Mouse (Mus musculus) left cerebral cortex, postnatal 36 days (tissue): ENCODE data around the gene Rnf103. TPM values are rescaled to one million over a fixed set of nuclear protein-coding genes. Genes with fewer than 3 reads are reported as not detected.

ENCODE experiments used
- DNase-seq, 2 experiments: peaks; one replicate each; pipeline ENCODE4 v3.0.0; 2021 to 2022; ENCODE audit warnings: low spot score in 2 of 2, mixed read lengths in 1 of 2
- intact Hi-C: fragments of 180-260 bp; cut with DNase I; formaldehyde crosslinking; loops from one replicate; pipeline ENCODE4 v1.15.1; 2025
- total RNA-seq, 2 experiments: library from RNA; stranded (reverse); gene quantifications; 2 replicates each; pipeline ENCODE4 v1.2.3; 2021

Gene Rnf103
- total RNA-seq, 2 experiments from 2014 or later = 51.0 to 51.4 TPM

- intact Hi-C loops = no loop called here
- no peak for DNase-seq
Measured at GRCm38 (mm10) chr6:71486867-71487266, 6.8 kb upstream of the Rnf103 start.

- intact Hi-C loops = no loop called here
- no peak for DNase-seq
Measured at GRCm38 (mm10) chr6:71487966-71488365, 5.7 kb upstream of the Rnf103 start.

GRCm38 (mm10) chr6:71492136-71492535, 1.6 kb upstream of the Rnf103 start:
- no peak for DNase-seq
- intact Hi-C loops = loop anchor here (5.0 kb wide), 2 partner anchors 50 to 140 kb away; partner anchors contain the start of genes Chmp3 and Kdm3a

- no peak for DNase-seq
- intact Hi-C loops = loop anchor here (1.0 to 5.0 kb wide), 3 partner anchors 49 to 139 kb away; partner anchors contain the start of genes Chmp3, Kdm3a and Rmnd5a
Measured at GRCm38 (mm10) chr6:71492756-71493674, 679 bp upstream of the Rnf103 start.

- peak; percentile 50 to 56 for DNase-seq
- intact Hi-C loops = loop anchor here (5.0 kb wide), 2 partner anchors 48 to 138 kb away; partner anchors contain the start of genes Chmp3 and Kdm3a
Measured at GRCm38 (mm10) chr6:71494341-71495020, 787 bp downstream of the Rnf103 start.

- no peak for DNase-seq
- intact Hi-C loops = no loop called here
Measured at GRCm38 (mm10) chr6:71500575-71500974, 6.9 kb downstream of the Rnf103 start.

GRCm38 (mm10) chr6:71503001-71503400, 9.3 kb downstream of the Rnf103 start:
- no peak for DNase-seq
- intact Hi-C loops = no loop called here

- intact Hi-C loops = no loop called here
Measured at GRCm38 (mm10) chr6:71503670-71504069, 10.0 kb downstream of the Rnf103 start.

GRCm38 (mm10) chr6:71504091-71504490, 10.4 kb downstream of the Rnf103 start:
- DNase-seq = no peak
- intact Hi-C loops = no loop called here

More at GRCm38 (mm10) chr6:71503670-71504069, 10.0 kb downstream of the Rnf103 start:
- no peak for DNase-seq

- DNase-seq = no peak
- intact Hi-C loops = no loop called here
Measured at GRCm38 (mm10) chr6:71505671-71506070, 12.0 kb downstream of the Rnf103 start.

GRCm38 (mm10) chr6:71519476-71519875, 25.8 kb downstream of the Rnf103 start:
- DNase-seq = no peak
- intact Hi-C loops = no loop called here

GRCm38 (mm10) chr6:71525556-71525955, 31.9 kb downstream of the Rnf103 start:
- intact Hi-C loops = no loop called here
- DNase-seq = peak in 1 of 2 experiments; percentile 30

- no peak for DNase-seq
- intact Hi-C loops = no loop called here
Measured at GRCm38 (mm10) chr6:71527056-71527455, 33.4 kb downstream of the Rnf103 start.

- intact Hi-C loops = no loop called here
- DNase-seq = no peak
Measured at GRCm38 (mm10) chr6:71527826-71528225, 34.1 kb downstream of the Rnf103 start.

GRCm38 (mm10) chr6:71530176-71530575, 36.5 kb downstream of the Rnf103 start:
- no peak for DNase-seq
- intact Hi-C loops = no loop called here

GRCm38 (mm10) chr6:71537286-71537685, 43.6 kb downstream of the Rnf103 start:
- DNase-seq = no peak
- intact Hi-C loops = no loop called here

- intact Hi-C loops = loop anchor here (5.0 kb wide), 2 partner anchors 52 to 102 kb away; partner anchors contain the start of genes Rmnd5a and Rnf103
- DNase-seq = peak; percentile 97
Measured at GRCm38 (mm10) chr6:71543686-71544499, 50.2 kb downstream of the Rnf103 start, which contains the start of gene Chmp3. Gene Chmp3 (plus strand): TSS chr6:71543797.

GRCm38 (mm10) chr6:71555507-71555951, 61.8 kb downstream of the Rnf103 start:
- DNase-seq = no peak
- intact Hi-C loops = no loop called here

GRCm38 (mm10) chr6:71556826-71557225, 63.1 kb downstream of the Rnf103 start:
- no peak for DNase-seq
- intact Hi-C loops = no loop called here
